Mouse (Mus musculus) intestine, embryonic 16.5 days (tissue): Measurements from ENCODE around the gene Zfp36l2. TPM values are rescaled to one million over a fixed set of nuclear protein-coding genes. Genes with fewer than 3 reads are reported as not detected.

Experiments used
- ATAC-seq: fragments of 200-750 bp; cut with Nextera tagmentation; 2 replicates; pipeline ENCODE4 v1.8.0; 2017; ENCODE audit warnings: moderate TSS enrichment, moderate library complexity
- H3K27ac ChIP-seq: fragments of 300-500 bp; sonication (generic); 2 replicates; pipeline ENCODE4 v1.5.1; 2014; ENCODE audit warnings: mild to moderate bottlenecking, low read length
- H3K27me3 ChIP-seq: fragments of 300-500 bp; sonication (generic); replicated peaks from 2 replicates; pipeline ENCODE4 v1.6.1; 2014; ENCODE audit warnings: low read length, control low read depth, mixed read lengths; ENCODE audit not compliant: control insufficient read depth, insufficient read depth
- H3K36me3 ChIP-seq: fragments of 300-500 bp; sonication (generic); 2 replicates; pipeline ENCODE4 v1.6.1; 2014; ENCODE audit warnings: low read length, control low read depth; ENCODE audit not compliant: control insufficient read depth, insufficient read depth
- H3K4me1 ChIP-seq: fragments of 300-500 bp; sonication (generic); 2 replicates; pipeline ENCODE4 v1.6.1; 2014; ENCODE audit warnings: low read length, control low read depth, mixed read lengths; ENCODE audit not compliant: control insufficient read depth, insufficient read depth
- H3K4me2 ChIP-seq: fragments of 300-500 bp; sonication (generic); 2 replicates; pipeline ENCODE4 v1.6.1; 2014; ENCODE audit warnings: low read depth, low read length, control low read depth
- H3K4me3 ChIP-seq: fragments of 300-500 bp; sonication (generic); 2 replicates; pipeline ENCODE4 v1.5.1; 2014; ENCODE audit warnings: mild to moderate bottlenecking, low read length
- H3K9ac ChIP-seq: fragments of 300-500 bp; sonication (generic); 2 replicates; pipeline ENCODE4 v1.6.1; 2014; ENCODE audit warnings: low read depth, low read length
- H3K9me3 ChIP-seq: fragments of 300-500 bp; sonication (generic); 2 replicates; pipeline ENCODE4 v1.6.1; 2016; ENCODE audit warnings: low read length, control low read depth; ENCODE audit not compliant: control insufficient read depth
- WGBS: fragments of 180-500 bp; shearing (Covaris S2); extraction: QIAGEN DNeasy Blood & Tissue Kit; methylation state at CpG from one replicate; pipeline ENCODE4 v1.1.7; 2014; 5-methylcytosine and 5-hydroxymethylcytosine counted together
- polyA plus RNA-seq: library from polyadenylated mRNA; unstranded; fragments of >200 nt; fragmentation: Nextera tagmentation; extraction: Ambion mirVana; gene quantifications from 2 replicates; pipeline ENCODE4 v1.2.1, GENCODE M21; 2015

Zfp36l2 gene
- polyA plus RNA-seq, 1 experiment from 2014 or later, result 14.4 TPM

DNA sequence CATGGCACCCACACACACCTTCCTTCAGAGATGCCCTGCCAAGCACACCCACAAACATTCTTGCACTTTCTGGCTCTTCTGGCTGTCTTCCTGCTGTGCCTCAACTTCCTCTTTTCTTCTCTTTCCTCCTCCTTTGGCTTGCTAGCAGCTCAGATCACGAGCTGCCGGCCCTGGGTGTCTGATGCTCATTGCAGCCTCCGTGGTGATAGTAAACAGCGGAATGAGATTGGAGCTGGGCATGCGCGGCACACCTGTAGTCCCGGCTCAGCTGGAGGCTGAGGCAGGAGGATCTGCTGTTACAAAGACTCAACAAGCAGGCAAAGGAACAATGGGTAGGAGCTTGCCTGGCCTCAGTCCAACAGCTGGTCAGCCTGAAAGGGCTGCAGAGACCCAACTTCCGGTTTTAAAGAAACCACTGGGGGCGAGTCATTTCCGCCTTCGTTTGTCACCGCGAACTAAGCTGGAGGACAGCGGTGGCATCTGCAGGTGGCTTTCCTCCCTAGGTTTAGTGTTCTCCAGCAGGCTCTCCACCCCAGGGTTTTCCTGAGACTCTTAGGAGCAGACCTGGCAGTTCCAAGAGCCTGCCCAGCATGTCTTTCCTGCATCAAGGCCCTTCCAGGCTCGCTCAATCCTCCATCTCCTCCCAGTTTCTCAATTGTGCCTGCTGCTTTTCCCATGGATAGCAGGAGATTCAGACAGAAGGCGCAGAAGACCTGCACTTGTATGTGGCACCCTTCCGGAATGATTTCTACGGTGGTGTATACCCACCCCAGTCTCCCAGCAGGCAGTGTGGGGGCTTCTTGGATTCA, 6.0 kb downstream of the Zfp36l2 start:
- H3K4me3 ChIP-seq, result no peak overlapping the region
- WGBS, result 56% methylated on average over 18 of the region's 18 CpGs
- no peaks in the 10 kb centered on the region for H3K36me3 ChIP-seq
- no peaks in the 10 kb centered on the region for H3K27me3 ChIP-seq
- no peaks in the 10 kb centered on the region for H3K9me3 ChIP-seq
- peak overlapping the region; percentile 30; the same call in 1 of the 2 replicates for H3K4me2 ChIP-seq
- H3K9ac ChIP-seq, result peak overlapping the region; percentile 50; the same call in 1 of the 2 replicates
- peak overlapping the region; percentile 94 for H3K27ac ChIP-seq
- no peak for ATAC-seq
- H3K4me1 ChIP-seq, result peaks cover 48% of the 10 kb centered on the region

DNA sequence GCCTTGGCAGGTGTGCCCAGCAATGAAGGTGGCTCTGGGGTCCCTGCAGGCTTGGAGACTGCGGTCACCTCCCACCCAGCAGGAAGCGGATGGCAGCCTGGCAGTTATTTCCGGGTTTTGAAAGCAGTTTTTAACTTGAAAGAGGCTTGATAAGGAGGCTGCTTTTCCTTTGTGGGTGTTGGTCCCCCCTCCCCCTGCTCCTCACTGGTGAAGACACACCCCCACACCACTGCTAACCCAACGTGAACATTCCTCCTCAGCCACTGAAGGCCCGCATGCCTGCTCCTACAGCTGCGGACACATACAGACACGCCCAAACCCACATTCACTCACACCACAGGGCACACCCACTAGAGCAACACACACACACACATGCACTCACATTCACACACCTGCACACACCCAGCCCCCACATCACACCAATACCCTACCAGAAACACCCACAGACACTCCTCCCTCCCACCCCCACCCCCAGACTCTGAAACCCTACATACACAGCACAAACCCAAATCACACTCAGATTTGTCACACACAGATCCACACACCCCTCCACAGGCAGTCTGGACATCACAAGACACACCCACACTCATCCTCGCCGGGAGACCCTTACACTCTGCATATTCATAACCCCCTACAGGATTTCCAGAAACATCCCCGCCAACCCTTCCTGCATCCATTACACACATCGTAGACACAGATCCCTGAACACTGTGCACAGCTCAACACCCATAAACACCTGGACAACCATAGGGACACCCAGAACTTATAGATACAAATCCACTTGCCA, 6.8 kb downstream of the Zfp36l2 start:
- peak overlapping the region; percentile 30 for H3K4me2 ChIP-seq
- 23% methylated on average over 11 of the region's 11 CpGs for WGBS
- peak; percentile 54 for ATAC-seq

GRCm38 (mm10) chr17:84179973-84180365, 7.8 kb downstream of the Zfp36l2 start:
- WGBS, result 57% methylated on average over 4 of the region's 4 CpGs
- ATAC-seq, result no peak
- no peaks in the 10 kb centered on the region for H3K27me3 ChIP-seq
- peak overlapping the region; percentile 94 for H3K27ac ChIP-seq
- H3K9ac ChIP-seq, result peak overlapping the region; percentile 50; the same call in 1 of the 2 replicates
- H3K9me3 ChIP-seq, result peaks cover 7% of the 10 kb centered on the region; the same call in 1 of the 2 replicates
- 0 out of 2 replicates have a peak, but pooled peaks cover 3% of the 10 kb centered on the region for H3K36me3 ChIP-seq
- H3K4me3 ChIP-seq, result no peak overlapping the region
- peaks cover 54% of the 10 kb centered on the region for H3K4me1 ChIP-seq
- no peak overlapping the region for H3K4me2 ChIP-seq

More for the DNA sequence above, 6.8 kb downstream of the Zfp36l2 start:
- peak overlapping the region; percentile 50; the same call in 1 of the 2 replicates for H3K9ac ChIP-seq
- no peaks in the 10 kb centered on the region for H3K9me3 ChIP-seq
- H3K36me3 ChIP-seq, result no peaks in the 10 kb centered on the region
- peak overlapping the region; percentile 94 for H3K27ac ChIP-seq
- peak overlapping the region; percentile 5; the same call in 1 of the 2 replicates for H3K4me3 ChIP-seq
- peaks cover 53% of the 10 kb centered on the region for H3K4me1 ChIP-seq
- H3K27me3 ChIP-seq, result no peaks in the 10 kb centered on the region

DNA sequence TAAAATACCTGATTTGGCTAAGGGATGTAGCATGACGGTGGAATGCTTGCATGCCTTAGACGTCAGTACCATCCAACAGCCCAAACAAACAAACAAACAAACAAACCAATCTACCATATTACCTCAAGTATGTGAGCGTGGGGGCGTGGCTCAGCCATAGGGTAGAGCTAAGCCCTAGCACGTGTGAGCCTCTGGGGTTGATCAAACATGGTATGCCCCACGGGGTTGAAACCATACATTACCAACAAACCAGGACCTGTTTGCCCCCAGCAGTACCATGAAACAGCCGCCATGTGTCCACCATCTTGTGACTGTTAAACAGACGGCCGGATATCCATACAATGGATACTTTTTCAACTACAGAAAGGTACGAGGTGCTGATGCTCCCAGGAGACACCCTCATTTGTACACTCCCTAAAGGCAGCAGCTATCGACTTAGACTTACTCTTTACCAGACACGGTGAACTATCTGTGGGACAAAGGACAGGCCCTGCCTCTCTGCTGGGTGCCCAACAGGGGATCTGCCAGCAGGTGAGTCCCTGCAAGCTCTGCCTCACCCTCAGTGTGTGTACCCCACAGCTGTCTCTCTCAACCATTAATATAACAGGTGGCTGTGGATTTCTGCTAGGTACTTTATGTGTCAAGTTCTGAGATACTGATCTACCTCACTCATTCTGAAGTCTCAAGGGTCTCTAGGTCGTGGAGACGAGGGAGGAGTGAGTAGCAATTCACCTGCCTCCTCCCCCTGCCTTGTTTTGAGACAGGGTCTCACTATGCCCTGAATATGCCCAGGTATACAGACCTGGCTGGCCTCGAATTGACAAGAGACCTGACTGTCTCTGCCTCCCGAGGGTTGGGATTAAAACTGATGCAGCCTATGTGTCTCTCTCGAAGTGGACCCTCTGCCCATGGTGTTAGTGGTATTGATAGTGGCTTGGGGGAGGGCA, 8.4 kb downstream of the Zfp36l2 start:
- Histone ChIP-seq H3K27me3 (no peaks in the 10 kb centered on the region), H3K4me1 (peaks cover 54% of the 10 kb centered on the region), H3K9me3 (peaks cover 7% of the 10 kb centered on the region; the same call in 1 of the 2 replicates), H3K4me3 (no peak overlapping the region), H3K4me2 (no peak overlapping the region), H3K27ac (peak overlapping the region; percentile 94), H3K9ac (no peak overlapping the region), H3K36me3 (0 out of 2 replicates have a peak, but pooled peaks cover 3% of the 10 kb centered on the region)
- no peak for ATAC-seq
- 86% methylated on average over 17 of the region's 17 CpGs for WGBS

DNA sequence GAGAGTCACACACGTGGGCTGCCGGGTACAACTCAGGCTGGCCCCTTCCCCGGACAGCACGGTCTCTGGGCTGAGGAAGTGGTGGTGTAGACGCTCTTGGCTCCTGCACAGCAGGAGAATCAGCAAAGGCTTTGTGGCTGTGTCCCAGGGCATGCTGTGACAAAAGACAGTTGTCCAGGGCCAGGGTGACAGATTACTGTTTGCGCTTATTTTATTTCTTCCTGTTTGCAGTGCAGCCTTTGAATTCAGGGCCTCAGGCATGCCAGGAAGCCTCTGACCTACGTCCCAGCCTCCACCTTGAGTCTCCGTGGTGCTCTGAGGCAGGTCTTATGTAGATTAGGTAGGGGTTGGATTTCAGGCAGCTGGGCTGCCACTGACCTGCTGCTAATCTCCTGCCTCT, 10.3 kb downstream of the Zfp36l2 start:
- ATAC-seq, result no peak
- no peak overlapping the region for H3K27ac ChIP-seq

GRCm38 (mm10) chr17:84176446-84176845, 11.3 kb downstream of the Zfp36l2 start:
- no peak overlapping the region for H3K4me3 ChIP-seq
- H3K36me3 ChIP-seq, result 0 out of 2 replicates have a peak, but pooled peaks cover 3% of the 10 kb centered on the region
- 86% methylated on average over 7 of the region's 7 CpGs for WGBS
- no peak overlapping the region for H3K27ac ChIP-seq
- peaks cover 32% of the 10 kb centered on the region for H3K4me1 ChIP-seq
- peaks cover 7% of the 10 kb centered on the region; the same call in 1 of the 2 replicates for H3K9me3 ChIP-seq
- H3K27me3 ChIP-seq, result no peaks in the 10 kb centered on the region
- no peak overlapping the region for H3K4me2 ChIP-seq
- ATAC-seq, result no peak
- no peak overlapping the region for H3K9ac ChIP-seq

More for the DNA sequence above, 10.3 kb downstream of the Zfp36l2 start:
- Histone ChIP-seq H3K4me2 (no peak overlapping the region), H3K9me3 (peaks cover 7% of the 10 kb centered on the region; the same call in 1 of the 2 replicates), H3K36me3 (0 out of 2 replicates have a peak, but pooled peaks cover 3% of the 10 kb centered on the region), H3K4me1 (peaks cover 42% of the 10 kb centered on the region), H3K4me3 (no peak overlapping the region), H3K9ac (no peak overlapping the region), H3K27me3 (no peaks in the 10 kb centered on the region)
- whole genome bisulfite sequencing, result 35% methylated on average over 8 of the region's 8 CpGs

GRCm38 (mm10) chr17:84175196-84175595, 12.6 kb downstream of the Zfp36l2 start:
- ATAC-seq, result no peak
- Histone ChIP-seq H3K9ac (no peak overlapping the region), H3K4me2 (no peak overlapping the region), H3K36me3 (0 out of 2 replicates have a peak, but pooled peaks cover 3% of the 10 kb centered on the region), H3K4me1 (peaks cover 19% of the 10 kb centered on the region), H3K4me3 (no peak overlapping the region), H3K27me3 (no peaks in the 10 kb centered on the region), H3K27ac (no peak overlapping the region), H3K9me3 (peaks cover 7% of the 10 kb centered on the region; the same call in 1 of the 2 replicates)
- WGBS, result 98% methylated on average over 17 of the region's 17 CpGs

- WGBS, result 84% methylated on average over 4 of the region's 4 CpGs
- Histone ChIP-seq H3K36me3 (no peaks in the 10 kb centered on the region), H3K4me1 (peaks cover 5% of the 10 kb centered on the region; the same call in 1 of the 2 replicates), H3K27ac (no peak overlapping the region), H3K9me3 (no peaks in the 10 kb centered on the region), H3K4me3 (no peak overlapping the region), H3K27me3 (no peaks in the 10 kb centered on the region), H3K9ac (no peak overlapping the region), H3K4me2 (no peak overlapping the region)
- ATAC-seq, result peak; percentile 53
These were observed 20.4 kb downstream of the Zfp36l2 start for GRCm38 (mm10) chr17:84167377-84167776.
